Comparison of ENCODE assay signal across 8 mouse cellular contexts in the genomic region with DNA sequence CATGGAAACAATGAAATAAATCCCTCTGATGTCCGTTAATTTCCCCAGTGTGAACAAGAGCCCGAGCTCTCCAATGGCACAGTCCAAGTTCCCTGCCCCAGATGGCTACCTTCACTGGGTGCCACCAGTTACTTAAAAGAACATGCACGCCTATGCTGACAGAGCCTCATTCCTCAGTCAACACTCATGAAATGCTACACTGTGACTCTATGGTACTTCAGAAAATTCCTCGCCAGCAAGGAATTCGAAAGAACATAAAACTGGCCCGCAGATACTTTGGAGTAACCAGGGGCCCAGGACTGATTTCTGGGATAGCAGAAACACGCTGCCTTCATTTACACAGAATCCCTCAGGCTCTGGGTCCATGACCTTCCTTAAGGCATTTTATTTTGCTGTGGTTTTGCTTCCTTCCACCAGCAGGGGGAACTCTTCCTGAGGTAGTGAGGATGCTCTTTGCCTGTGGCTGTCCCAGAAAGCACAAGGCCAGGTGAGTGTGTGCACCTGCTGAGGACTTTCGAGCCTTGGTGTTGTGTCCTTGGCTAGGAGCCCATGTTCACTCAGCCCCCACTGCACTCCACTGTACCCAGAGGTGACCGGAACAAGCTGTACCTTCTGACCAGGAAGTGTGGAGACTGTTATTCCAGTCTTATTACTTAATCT.
A peak's percentile ranks its signal among the peaks of the same experiment; 100 is the strongest.
DNase-seq lines count a peak whose midpoint lies in the region; TF ChIP-seq lines count a peak whose summit lies in the region.

No protein-coding gene starts in this region.

- DNase-seq in CD4-positive helper T cell, adult 2 months (ENCODE audit: low read depth, low spot score) = peak; percentile 18
- peak; percentile 76 for DNase-seq in R1 (ENCODE audit: low read depth, low spot score)
- DNase-seq in heart, postnatal 14 days = peak; percentile 46 to 58
- DNase-seq in layer of hippocampus, adult 2 months (ENCODE audit: low spot score in 2 of 2) = peak; percentile 16 to 59
- DNase-seq in lung, postnatal 4 days = peak; percentile 69 to 83
- DNase-seq in right cerebral cortex, adult 18-20 months = peak; percentile 58
- DNase-seq in gastrocnemius, postnatal 14 days = no peak

- no peaks in the 10 kb centered on the region for H3K4me1 ChIP-seq in cortical plate, adult 2 months (ENCODE audit: control insufficient read depth, insufficient read depth, low read length)

- peak; percentile 80 for TF ChIP-seq CTCF in cortical plate, adult 2 months (IDR thresholded peaks at IDR 0.05; ENCODE audit: extremely low read depth, insufficient read depth, low read length)
- TF ChIP-seq CTCF in layer of hippocampus, adult 2 months (conservative IDR thresholded peaks at IDR 0.05) = peak; percentile 86

- H3K4me3 ChIP-seq in cortical plate, adult 2 months (ENCODE audit: insufficient read depth, low read length) = no peak overlapping the region
- H3K4me3 ChIP-seq in layer of hippocampus, adult 2 months = no peak overlapping the region

- no peak for TF ChIP-seq POLR2A in cortical plate, adult 2 months (IDR thresholded peaks at IDR 0.05; ENCODE audit: extremely low read depth, insufficient read depth, low read length)

- intact Hi-C loops in heart, postnatal 14 days (cut with DNase I) = loop anchor here (5.0 kb wide), 1 partner anchor 139 kb away; no protein-coding TSS in a partner anchor
- intact Hi-C loops in gastrocnemius, postnatal 14 days (cut with DNase I; ENCODE audit: low total_unique reads) = loop anchor here (5.0 kb wide), 1 partner anchor 164 kb away; no protein-coding TSS in a partner anchor

- no peak overlapping the region for H3K27ac ChIP-seq in cortical plate, adult 2 months (ENCODE audit: insufficient read depth, low read length)
- no peak overlapping the region for H3K27ac ChIP-seq in layer of hippocampus, adult 2 months
